Comparison of ENCODE assay signal across 27 mouse cellular contexts in genomic region chr8:13793746-13794101, GRCm38 (mm10). TPM values are rescaled to one million over a fixed set of nuclear protein-coding genes. Genes with fewer than 3 reads are reported as not detected.
"Had no signal": no experiment of that assay in that cellular context is flagged by ENCODE, and none has a peak within 500 bp of the region (broad histone marks: within the 10 kb centered on the region; RNA-seq: fewer than 3 reads in every experiment).

No protein-coding gene starts in this region.

- H3K27me3 ChIP-seq: limb, embryonic 13.5 days; liver, embryonic 12.5 days; liver, embryonic 15.5 days; lung, embryonic 15.5 days; megakaryocyte, embryonic 14.5 days; neural tube, embryonic 12.5 days; neural tube, embryonic 15.5 days had no signal

- H3K4me1 ChIP-seq: limb, embryonic 10.5 days; limb, embryonic 13.5 days; liver, embryonic 12.5 days; liver, embryonic 15.5 days; lung, embryonic 15.5 days; megakaryocyte, embryonic 14.5 days; midbrain, embryonic 10.5 days; neural tube, embryonic 12.5 days; neural tube, embryonic 15.5 days had no signal

- H3K27ac ChIP-seq: kidney, postnatal 0 days; layer of hippocampus, adult 2 months; limb, embryonic 10.5 days; limb, embryonic 13.5 days; liver, embryonic 12.5 days; liver, embryonic 15.5 days; lung, embryonic 15.5 days; midbrain, embryonic 10.5 days; neural tube, embryonic 12.5 days; neural tube, embryonic 15.5 days; stomach, postnatal 0 days had no signal

- ATAC-seq: liver, embryonic 12.5 days had no signal

- H3K9ac ChIP-seq: limb, embryonic 13.5 days; liver, embryonic 12.5 days; liver, embryonic 15.5 days; lung, embryonic 15.5 days; neural tube, embryonic 12.5 days; neural tube, embryonic 15.5 days had no signal

- DNase-seq: layer of hippocampus, adult 9-11 months; liver; lung, adult 18-20 months; lung, postnatal 10 days; lung, postnatal 36 days; midbrain, embryonic 14.5 days; right cerebral cortex, adult 18-20 months; right cerebral cortex, postnatal 14 days; right cerebral cortex, postnatal 4 days; thymus, adult 18-20 months; thymus, postnatal 36 days had no signal

- H3K4me2 ChIP-seq: limb, embryonic 13.5 days; liver, embryonic 12.5 days; liver, embryonic 15.5 days; lung, embryonic 15.5 days; neural tube, embryonic 12.5 days; neural tube, embryonic 15.5 days had no signal

- H3K4me3 ChIP-seq: layer of hippocampus, adult 2 months; limb, embryonic 10.5 days; limb, embryonic 13.5 days; liver, embryonic 12.5 days; liver, embryonic 15.5 days; lung, embryonic 15.5 days; megakaryocyte, embryonic 14.5 days; midbrain, embryonic 10.5 days; neural tube, embryonic 12.5 days; neural tube, embryonic 15.5 days had no signal

- H3K9me3 ChIP-seq: limb, embryonic 10.5 days; limb, embryonic 13.5 days; liver, embryonic 12.5 days; liver, embryonic 15.5 days; lung, embryonic 15.5 days; megakaryocyte, embryonic 14.5 days; midbrain, embryonic 10.5 days; neural tube, embryonic 12.5 days; neural tube, embryonic 15.5 days had no signal

RNA-seq across cellular contexts. Expression of gene AF366264, which starts 44.5 kb away (rescaled TPM):
- polyA plus RNA-seq: kidney, postnatal 0 days; large intestine, adult 2 months; limb, embryonic 10.5 days; limb, embryonic 13.5 days; liver, embryonic 12.5 days; liver, embryonic 15.5 days; lung, embryonic 15.5 days; midbrain, embryonic 10.5 days; midbrain, embryonic 14.5 days; midbrain, postnatal 0 days; neural tube, embryonic 12.5 days; neural tube, embryonic 15.5 days; stomach, embryonic 14.5 days; stomach, postnatal 0 days; urinary bladder, adult 2 months had no signal
